Mouse (Mus musculus) mature B cell (primary cell): ENCODE measurements around the gene 6030468B19Rik.
"Not testable (repeated sequence)": the region's sequence is repeated elsewhere in the genome, so short reads cannot be mapped to it uniquely, and the experiment has no call there.

Experiments
- in situ Hi-C: fragments of 300-500 bp; cut with MboI; formaldehyde crosslinking; loops from 2 replicates; pipeline ENCODE4 v1.14.3; 2019

6030468B19Rik gene

GRCm38 (mm10) chr11:117828149-117828887, 30.9 kb downstream of the 6030468B19Rik start:
- in situ Hi-C loops: loop anchor here (5.0 to 10.0 kb wide), 2 partner anchors 36 to 444 kb away; no protein-coding TSS in a partner anchor

GRCm38 (mm10) chr11:117828888-117829604, 31.6 kb downstream of the 6030468B19Rik start:
- in situ Hi-C loops: loop anchor here (5.0 to 10.0 kb wide), 2 partner anchors 37 to 444 kb away; no protein-coding TSS in a partner anchor

DNA sequence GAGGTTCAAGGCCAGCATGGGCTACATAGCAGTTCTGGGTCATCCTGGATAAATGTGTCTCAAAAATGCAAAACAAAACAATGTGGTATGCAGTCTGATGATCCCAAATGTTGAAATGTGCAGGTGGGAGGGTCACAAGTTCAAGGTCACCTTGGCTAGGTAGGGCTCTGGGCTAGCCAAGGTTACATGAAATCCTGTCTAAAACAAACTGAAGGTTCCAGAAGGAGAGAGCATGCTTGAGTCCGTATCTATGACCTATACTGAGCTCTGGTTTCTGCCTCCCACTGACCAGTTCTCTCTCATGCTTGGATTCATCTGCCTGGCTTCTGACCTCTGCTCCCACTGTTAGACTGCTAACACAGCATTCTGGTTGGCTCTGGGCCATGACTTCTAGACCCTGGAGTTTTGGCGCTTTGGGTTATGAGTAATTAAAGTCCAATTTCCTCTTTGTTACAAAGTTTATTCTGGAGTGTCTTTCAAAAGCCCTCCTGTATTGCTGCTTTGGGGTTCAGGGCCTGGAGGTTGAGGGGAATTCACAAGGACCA, 32.3 kb downstream of the 6030468B19Rik start:
- in situ Hi-C loops: loop anchor here (5.0 to 10.0 kb wide), 2 partner anchors 37 to 445 kb away; no protein-coding TSS in a partner anchor

DNA sequence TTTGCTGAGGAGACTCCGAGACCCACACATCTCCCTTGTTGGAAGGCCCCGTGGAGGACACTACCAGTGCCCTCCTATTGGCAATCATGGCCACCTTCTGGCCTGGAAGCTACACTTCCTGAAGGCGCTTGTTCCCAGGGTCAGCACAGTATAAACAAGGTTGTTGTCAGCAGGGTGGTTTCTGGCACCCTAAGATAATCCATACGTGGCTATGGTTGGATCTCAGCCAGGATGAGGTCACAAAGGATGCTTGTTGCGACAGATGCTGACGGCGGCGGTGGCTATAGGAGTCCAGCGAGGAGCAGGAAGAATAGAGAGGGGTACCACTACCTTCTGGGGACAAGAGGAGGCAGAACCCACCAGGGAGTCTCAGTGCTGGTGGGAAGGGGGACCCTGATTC, 32.9 kb downstream of the 6030468B19Rik start:
- in situ Hi-C loops: no loop called here

DNA sequence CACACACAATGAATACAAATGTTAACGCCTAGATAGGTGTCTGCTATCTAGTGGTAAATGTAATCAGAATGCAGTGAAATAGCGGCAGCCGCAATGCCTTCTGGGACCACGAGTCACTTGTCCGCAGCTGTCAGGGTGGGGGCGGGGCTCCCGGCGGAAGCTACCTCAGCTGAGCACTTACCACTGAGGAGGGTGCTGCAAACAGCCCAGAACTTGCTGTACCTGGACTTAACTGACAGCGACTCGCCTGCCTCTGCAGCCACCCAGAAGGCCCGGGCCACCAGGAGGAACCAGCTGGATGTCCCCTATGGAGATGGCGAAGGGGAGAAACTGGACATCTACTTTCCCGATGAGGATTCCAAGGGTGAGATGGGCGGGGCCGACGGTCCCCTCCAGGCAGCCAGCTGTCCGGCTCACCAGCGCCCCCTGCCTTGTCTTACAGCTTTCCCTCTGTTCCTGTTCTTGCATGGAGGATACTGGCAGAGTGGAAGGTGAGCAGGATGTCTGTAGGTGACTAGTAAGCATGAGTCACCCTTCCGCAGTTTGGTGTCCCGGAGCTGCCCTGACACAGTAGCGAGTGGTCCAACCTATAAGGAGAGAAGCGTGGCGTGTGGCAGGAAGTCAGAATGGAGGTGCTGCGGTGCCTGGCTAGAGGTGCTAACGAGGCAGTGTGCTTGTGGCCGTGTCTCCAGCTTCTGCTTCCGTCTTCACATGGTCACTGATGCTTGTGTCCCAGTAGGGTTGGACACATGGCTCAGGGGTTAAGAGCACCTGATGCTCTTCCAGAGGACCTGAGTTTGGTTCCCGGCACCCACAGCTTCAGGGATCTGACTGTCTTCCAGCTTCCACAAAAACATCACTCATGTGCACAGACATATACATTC, 34.9 kb downstream of the 6030468B19Rik start:
- in situ Hi-C loops: no loop called here

DNA sequence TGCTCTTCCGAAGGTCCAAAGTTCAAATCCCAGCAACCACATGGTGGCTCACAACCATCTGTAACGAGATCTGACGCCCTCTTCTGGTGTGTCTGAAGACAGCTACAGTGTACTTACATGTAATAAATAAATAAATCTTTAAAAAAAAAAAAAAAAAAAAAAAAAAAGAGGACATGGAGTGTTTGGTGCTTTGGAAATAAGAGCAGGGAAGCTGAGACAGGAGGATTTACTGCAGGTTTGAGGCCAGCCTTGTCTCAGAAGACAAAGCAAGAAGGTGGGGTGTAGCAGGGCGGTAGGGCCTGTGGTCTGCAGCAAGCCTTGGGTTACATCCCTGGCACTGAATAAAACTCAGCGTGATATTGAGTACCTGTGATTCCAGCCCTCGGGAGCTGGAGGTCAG, 36.0 kb downstream of the 6030468B19Rik start:
- in situ Hi-C loops: not testable (repeated sequence)

- in situ Hi-C loops: no loop called here
Measured at GRCm38 (mm10) chr11:117834086-117834485, 36.6 kb downstream of the 6030468B19Rik start.

- in situ Hi-C loops: no loop called here
Measured at GRCm38 (mm10) chr11:117836306-117836705, 38.8 kb downstream of the 6030468B19Rik start.

DNA sequence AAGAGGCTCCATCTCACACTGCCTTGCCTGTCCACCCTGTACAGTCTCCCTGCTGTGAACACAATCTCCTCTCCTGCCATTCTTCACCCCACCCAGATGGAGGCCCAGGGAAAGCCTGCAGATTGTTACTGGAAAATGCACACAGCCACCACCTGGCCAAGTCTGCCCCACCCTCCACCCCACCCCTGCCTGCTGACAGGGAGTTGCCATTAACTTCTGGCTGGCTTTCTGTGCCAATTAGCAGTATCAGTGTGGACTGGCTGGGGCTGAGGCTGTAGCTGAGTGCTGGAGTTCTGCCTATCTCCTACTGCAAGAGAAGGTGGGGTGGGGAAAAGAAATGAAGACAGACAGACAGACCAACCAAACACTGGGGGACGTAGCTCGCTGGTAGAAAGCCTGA, 41.1 kb downstream of the 6030468B19Rik start:
- in situ Hi-C loops: no loop called here

GRCm38 (mm10) chr11:117839021-117839420, 41.6 kb downstream of the 6030468B19Rik start:
- in situ Hi-C loops: no loop called here

- in situ Hi-C loops: no loop called here
Measured at GRCm38 (mm10) chr11:117840910-117841309, 43.5 kb downstream of the 6030468B19Rik start.

DNA sequence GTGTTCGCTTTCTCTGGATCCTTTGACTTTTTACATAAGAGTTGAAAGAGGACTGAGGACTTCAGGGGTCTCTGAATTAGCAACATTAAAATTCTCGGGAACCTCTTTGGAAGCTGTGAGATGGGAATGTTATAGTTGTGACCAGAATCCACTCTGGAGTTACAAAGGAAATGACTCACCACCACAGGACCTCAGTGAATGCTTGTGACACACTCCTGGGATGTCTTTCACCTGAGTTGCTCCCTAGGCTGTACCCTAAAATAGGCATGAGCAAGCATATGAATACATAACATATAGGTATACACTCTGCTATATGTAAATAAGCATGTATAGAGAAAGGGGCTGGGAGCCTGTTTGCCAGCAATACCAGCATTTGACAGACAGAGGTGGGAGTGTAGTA, 46.0 kb downstream of the 6030468B19Rik start:
- in situ Hi-C loops: no loop called here

- in situ Hi-C loops: no loop called here
Measured at GRCm38 (mm10) chr11:117844997-117845396, 47.5 kb downstream of the 6030468B19Rik start.

DNA sequence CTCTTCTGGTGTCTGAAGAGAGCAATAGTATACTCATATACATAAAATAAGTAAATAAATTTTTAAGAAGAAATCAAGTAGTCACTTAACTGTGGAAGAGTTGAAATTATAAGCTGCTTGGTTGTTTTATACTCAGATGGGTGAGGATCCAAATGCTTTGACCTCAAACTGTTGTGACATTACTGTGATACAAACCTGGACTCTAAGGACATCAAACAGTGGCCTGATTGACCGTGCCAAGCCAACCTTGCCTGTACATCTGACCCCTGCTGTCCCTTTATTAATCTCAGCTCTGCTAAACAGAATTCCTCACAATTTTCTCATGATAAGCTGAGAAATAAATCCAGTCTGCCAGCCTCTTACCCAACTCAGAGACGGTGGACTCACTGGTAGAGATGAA, 48.2 kb downstream of the 6030468B19Rik start:
- in situ Hi-C loops: no loop called here

- in situ Hi-C loops: no loop called here
Measured at GRCm38 (mm10) chr11:117846640-117847039, 49.2 kb downstream of the 6030468B19Rik start.

DNA sequence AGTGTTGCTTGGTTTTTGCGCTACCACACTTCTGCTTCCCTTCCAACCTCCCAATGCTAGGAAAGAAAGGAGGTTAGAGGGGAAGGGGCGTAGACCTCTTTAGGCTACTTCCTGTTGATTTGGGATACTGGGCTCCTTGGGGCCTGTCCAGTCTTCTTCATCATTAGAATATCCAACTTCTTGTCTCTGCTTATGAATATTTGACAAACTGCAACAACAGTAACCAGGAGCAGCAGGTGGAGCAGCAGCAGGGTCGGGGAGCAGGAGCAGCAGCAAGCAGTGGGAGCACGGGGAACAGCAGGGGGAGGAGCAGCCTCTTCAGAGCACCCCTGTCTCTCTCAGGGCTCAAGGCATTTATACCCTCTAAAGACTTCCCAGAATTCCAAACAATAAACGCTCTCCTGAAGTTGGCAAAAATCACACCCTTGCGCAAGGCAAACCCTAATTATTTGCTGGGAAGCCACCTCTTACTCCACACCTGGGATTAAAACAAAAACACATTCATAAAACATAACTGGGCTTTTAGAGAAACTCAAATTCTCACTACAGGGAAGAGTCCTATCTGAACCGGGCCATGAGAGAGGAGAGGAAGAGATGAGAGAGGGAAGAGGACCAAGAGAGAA, 50.2 kb downstream of the 6030468B19Rik start:
- in situ Hi-C loops: no loop called here

GRCm38 (mm10) chr11:117848271-117848984, 51.0 kb downstream of the 6030468B19Rik start:
- in situ Hi-C loops: no loop called here

DNA sequence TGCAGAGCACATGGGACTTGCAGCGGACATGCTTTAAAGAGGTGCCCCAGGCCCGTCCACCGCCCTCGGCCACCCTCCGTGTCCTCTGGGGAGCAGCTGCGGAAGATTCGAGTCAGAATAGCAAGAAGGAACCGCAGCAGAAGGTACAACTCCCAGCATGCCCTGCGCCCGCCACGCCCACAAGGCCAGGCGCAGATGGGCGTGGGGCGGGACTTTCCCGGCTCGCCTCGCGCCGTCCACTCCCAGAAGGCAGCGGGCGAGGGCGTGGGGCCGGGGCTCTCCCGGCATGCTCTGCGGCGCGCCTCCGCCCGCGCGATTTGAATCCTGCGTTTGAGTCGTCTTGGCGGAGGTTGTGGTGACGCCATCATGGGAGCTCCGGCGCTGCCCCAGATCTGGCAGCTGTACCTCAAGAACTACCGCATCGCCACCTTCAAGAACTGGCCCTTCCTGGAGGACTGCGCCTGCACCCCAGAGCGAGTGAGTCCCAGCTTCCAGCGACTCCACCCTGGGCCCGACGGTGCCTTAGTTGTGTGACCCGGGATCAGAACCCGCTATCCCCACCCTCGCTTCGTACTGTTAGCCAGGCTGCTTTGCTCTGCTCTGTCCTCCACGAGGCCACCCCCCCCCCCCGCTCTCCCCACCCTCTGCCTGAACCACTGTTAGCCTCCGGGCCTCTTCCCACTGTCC, 51.7 kb downstream of the 6030468B19Rik start, which contains the start of gene Birc5:
Birc5 (plus strand) TSS at position 267 of the 687 bp plus-strand sequence.
- in situ Hi-C loops: no loop called here

DNA sequence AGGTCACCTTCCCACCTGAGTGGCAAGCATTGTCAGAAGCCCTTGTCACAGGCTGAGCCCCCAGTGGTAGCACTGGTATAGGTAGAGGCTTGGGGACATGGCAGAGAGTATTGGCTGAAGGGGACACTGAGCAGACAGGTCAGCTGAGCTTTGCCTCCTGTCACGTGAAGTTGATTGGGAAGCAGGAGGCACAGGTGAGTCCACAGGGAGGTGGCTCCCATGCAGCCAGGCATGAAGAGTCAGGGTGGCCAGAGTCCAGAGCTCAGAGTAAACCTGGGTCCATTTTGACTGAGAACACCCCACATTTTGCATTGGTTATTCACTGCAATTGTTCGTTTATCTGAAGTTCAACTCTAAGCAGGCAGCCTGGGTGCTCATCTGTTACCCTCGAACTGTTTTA, 55.4 kb downstream of the 6030468B19Rik start:
- in situ Hi-C loops: no loop called here

DNA sequence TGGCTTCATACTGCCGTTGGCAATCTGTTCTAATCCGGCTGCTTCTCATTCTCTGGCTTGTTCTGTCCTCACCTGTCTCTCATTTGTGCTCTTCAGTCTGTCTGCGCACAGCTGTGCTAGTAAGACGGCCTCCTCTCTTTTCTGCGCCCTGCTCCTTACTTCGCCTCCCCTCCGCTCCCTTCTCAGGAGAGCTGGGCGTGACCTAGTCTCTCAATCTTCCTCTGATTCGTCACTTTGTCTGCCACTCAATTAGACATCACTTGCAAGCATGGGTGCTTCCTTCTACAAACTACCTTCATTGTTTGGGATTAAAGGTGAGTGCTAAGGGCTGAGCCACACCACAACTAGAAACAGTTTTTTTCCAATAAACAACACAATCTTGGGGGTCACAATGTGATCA, 56.8 kb downstream of the 6030468B19Rik start:
- in situ Hi-C loops: no loop called here
